Mouse (Mus musculus) activated CD4-positive, CD25-positive, alpha-beta regulatory T cell, adult 4 months (primary cell): ENCODE data around the gene Smad3. TPM values are rescaled to one million over a fixed set of nuclear protein-coding genes. Genes with fewer than 3 reads are reported as not detected.

Experiments
- ATAC-seq: one replicate; pipeline ENCODE4 v1.8.0; 2017
- polyA plus RNA-seq, 2 experiments: library from polyadenylated mRNA; unstranded; fragments of 100-300 nt; shearing (Covaris generic); gene quantifications; one replicate each; pipeline ENCODE4 v1.2.1; 2017

The Smad3 gene
- polyA plus RNA-seq, 2 experiments from 2014 or later = 15.0 to 16.8 TPM

DNA sequence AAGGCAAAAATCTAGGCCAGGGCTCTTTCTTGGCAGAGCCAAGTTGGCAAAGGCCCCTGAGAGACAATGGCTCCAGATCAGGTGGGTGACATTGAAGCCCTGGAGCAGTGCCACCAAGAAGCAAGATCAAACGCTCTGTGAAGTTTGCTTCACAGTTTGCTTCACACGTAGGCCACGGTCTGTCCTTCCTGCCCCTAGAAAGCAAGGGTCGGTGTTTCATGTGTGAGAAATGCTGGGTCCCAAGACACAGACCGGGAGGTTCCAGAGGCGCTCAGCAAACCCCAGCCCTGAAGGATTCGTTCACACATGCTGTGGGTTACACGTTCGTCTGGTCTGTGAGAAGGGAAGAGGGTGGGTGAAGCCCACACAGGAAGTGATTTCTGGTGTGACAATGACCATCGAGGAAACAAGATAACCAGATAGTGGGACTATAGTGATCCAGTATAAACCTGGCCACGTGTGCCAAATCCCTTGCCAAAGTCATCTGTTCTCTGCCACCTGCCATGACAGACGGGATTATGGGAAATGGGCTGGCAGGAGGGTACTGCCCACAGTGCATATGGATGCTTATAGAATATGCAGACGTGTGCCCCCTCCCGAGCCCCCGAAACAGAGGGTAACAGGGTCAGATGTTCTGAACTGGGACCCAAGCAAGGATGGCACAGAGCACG lies 37.9 kb downstream of the Smad3 start:
- ATAC-seq = no peak

DNA sequence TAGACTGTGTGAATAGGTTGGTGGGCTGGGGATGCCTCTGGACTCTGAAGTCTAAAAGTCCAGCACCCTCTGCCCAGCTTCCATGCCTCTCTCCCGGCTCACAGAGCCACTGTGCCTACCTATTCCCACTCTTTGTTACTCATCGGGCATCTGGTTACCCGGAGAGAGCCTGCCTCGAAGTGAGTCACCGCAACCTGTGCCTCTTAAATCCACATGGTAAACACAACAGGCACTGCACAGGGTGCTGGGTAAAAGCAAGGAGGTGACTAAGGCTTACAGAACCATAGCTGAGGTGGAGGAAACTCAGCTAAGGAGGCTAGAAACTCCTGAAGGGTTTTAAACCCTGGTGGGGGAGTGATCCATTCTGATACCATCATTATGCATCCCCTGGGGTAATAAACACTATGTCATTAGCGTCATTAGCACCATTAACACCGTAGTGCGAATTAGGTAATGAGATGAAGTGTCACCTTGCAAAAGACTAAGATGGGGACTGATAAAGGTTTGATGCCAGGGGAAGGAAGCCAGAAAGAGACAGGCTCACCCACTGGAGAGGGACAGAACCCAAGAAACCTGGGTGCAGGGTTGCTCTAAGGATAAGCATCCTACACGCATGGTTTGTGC lies 38.9 kb downstream of the Smad3 start:
- no peak for ATAC-seq

- ATAC-seq = no peak
Observed at GRCm38 (mm10) chr9:63718170-63718569, 39.6 kb downstream of the Smad3 start.

- no peak for ATAC-seq
Observed at GRCm38 (mm10) chr9:63717474-63718005, 40.3 kb downstream of the Smad3 start.

DNA sequence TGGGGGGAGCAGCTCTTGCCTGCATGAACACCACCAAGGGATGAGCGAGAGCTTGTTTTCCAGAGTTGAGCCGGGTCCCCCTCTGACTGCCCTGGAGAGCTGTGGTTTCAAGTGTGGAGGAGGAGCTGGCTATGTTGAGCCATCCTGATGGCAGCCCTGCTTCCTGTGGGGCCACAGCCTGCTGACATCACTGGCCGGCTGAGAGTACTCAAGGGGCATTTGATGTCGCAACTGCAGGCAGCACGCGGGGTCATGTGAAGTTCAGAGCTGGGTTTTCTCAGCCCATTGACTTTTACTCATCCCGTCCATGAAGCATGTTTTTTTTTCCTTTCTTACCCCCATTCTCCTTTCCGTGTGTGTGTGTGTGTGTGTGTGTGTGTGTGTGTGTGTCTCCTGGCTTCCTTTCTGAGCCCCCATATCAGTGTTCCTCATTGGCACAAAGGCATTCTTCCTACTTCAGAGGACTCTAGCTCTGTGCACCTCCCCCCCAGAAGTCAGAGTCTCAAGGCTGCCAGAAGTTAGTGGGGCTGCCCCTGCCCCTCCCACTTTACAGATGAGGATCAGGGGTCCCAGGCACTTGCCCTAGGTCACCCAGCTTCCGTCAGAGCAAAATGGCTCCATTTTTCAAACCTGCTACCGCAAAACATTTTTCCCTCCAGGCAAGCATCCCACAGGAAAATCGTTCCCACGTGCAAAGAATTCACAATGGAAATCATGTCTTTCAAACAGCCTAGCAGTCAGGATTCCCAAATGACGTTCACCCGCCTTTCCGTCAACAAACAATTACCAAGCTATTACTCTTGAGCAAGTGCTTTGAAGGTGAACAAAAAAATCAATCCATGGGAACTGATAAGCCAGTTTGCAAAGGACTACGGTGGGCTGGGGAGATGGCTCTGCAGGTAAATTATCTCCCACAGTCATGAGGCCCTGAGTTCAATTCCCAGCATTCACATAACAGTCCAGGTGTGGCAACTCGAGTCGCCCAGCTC lies 41.4 kb downstream of the Smad3 start:
- ATAC-seq = no peak

- ATAC-seq = peak; percentile 19
Observed at GRCm38 (mm10) chr9:63714572-63714971, 43.2 kb downstream of the Smad3 start.

GRCm38 (mm10) chr9:63712838-63713237 lies 45.0 kb downstream of the Smad3 start:
- ATAC-seq = no peak

DNA sequence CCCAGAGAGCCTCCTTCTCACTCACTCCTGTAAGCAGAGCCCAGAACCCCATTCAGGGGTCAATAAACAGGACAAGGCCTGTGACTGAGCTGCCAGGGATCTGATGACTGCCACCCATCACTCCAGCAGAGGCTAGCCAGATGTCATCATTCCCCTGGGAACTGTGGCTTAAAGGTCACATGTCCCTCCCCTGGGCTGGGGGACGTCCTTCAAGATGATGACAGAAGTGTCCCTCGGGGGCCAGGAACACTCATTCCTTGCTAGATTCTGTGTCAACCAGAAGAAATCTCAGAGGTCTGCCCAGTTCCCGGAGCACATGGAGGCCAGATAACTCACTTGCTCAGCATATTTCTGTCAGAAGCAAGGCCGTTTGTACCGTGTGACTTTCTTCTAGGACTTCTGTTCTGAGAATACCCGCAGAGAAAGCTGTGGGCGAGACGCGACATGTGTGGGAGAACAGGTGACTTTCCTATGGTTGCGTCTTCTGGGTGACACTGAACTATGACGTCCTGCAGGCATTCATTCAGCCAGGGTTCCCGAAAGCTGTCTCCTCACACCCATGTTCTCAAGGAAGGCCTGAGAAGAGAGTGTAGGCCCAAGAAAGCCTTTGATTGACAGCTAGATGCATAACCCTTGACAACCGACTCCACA lies 46.1 kb downstream of the Smad3 start:
- peak; percentile 47 for ATAC-seq

GRCm38 (mm10) chr9:63709857-63710256 lies 47.9 kb downstream of the Smad3 start:
- ATAC-seq = no peak

GRCm38 (mm10) chr9:63709266-63709665 lies 48.5 kb downstream of the Smad3 start:
- ATAC-seq = no peak

DNA sequence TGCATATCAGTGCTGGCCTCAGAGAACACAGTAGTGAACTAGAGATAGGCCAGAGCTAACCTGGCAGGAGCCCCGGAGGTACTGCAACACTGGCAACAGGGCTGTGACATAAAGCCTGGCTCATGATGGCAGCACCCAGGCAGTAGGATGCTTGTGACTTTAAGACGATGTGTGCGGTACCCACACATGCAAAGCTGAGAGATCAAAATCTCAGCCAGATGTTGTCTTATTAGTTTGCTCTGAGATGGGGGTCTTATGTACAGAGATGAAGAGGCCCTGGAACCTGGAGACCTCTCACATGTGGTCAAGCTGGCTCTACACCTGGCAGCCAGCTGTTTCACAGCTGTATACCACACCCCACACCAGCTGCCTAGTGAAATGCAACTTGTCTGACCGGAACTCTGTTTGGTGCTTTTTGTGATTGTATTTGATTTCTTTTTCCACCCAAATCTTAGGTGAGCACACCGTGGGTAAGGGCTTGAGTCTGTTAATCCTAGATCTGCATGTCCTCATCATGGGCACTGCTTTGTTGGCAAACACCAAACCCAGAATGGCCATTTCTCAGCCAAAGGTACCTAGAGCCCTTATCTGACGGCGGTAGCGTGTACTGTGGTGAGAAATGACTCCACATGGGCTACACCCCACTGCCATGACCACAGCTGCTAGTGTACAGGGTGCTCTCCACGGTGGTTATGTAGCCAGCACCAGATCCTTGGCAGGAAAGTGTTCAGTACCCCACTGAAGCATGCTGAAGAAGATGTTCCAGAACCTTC lies 49.8 kb downstream of the Smad3 start:
- ATAC-seq = no peak

- ATAC-seq = peak; percentile 94
Observed at GRCm38 (mm10) chr9:63706152-63706733, 51.6 kb downstream of the Smad3 start.

DNA sequence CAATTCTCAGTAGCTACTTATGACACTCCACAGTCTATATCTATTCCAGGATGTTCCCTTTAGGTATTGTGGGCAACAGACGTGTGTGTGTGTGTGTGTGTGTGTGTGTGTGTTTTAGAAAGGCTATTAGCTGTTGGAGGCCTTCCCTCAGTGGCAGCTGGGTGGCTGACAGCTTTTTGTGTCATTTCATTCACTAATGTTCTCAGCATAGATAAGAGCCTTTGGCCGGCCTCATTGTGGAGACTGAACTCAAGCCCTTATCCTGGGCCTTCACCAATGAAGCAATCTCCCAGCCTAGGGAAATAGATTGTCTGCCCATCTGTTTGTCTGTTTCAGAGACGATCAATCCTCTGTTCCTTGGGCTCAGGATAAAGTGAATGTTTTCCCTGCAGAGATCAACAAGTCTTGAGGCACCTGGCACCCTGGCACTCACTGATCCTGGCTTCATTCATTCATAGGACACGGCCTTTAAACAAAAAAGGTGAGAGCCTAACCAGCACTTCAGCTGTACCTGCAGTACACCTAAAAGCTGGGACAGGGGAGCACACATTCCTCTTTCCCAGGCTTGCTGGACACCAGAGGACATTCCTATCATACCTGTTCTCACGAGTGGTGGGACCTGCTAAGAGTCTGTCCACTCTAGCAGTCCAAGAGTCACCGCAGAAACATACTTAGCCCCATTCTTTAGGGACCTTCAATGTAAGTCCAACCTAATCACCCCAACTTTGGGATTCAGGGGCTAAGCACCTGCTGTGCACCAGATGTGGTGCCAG lies 52.6 kb downstream of the Smad3 start:
- no peak for ATAC-seq

- ATAC-seq = no peak
Observed at GRCm38 (mm10) chr9:63704131-63704530, 53.7 kb downstream of the Smad3 start.

- ATAC-seq = no peak
Observed at GRCm38 (mm10) chr9:63703236-63703785, 54.5 kb downstream of the Smad3 start.

DNA sequence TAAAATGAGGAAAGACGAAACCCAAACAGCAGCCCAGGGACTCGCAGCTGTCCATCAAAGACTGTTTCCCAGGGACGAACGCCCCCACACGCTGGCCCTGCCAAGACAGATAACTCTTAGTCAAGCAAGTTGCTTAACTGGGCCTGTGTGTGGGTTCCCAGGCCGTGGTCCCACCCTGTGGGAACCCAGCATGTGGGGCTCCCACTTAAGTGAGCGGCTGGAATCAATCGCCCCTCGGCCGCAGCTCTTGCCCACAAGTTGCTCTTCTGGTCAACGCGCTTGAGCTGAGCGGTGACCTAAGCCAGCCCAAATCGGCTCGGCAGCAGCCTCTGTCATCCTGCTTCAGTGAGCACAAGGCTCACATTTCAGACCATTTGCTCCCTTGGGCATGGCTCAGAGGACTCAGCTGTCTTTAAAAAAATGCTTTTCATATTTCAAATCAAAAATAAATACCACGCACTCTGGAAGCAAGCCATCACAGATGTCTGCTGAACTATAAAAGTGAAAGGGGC lies 55.2 kb downstream of the Smad3 start:
- no peak for ATAC-seq

- no peak for ATAC-seq
Observed at GRCm38 (mm10) chr9:63701957-63702309, 55.9 kb downstream of the Smad3 start.

- no peak for ATAC-seq
Observed at GRCm38 (mm10) chr9:63701258-63701956, 56.4 kb downstream of the Smad3 start.

DNA sequence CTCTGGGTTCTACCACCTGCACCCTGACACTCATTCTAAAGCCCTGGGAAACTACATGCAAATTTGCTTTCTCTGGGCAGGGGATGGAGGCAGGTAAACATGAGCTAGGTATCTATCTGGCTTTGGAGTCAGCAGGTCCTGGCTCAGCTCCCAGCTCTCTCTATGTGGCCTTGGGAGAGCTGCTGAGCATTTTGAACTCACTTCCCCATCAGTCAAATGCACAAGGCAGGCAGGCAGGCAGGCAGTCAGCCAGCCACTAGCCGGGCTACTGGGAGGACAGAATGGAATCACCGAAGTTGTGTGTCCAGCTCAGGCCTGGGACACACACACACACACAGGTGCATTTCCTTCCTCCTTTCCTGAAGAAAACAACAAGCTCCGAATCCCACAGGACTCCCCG lies 58.6 kb downstream of the Smad3 start:
- no peak for ATAC-seq
